ENCODE assay signal across 8 mouse cellular contexts in genomic region chr13:55523278-55523677, GRCm38 (mm10). TPM values are rescaled to one million over a fixed set of nuclear protein-coding genes. Genes with fewer than 3 reads are reported as not detected.
DNase-seq lines count a peak whose midpoint lies in the region; TF ChIP-seq lines count a peak whose summit lies in the region.

No protein-coding gene starts in this region.

- TF ChIP-seq CTCF in left cerebral cortex, adult 2 months (IDR thresholded peaks at IDR 0.05), result no peak

- no peak overlapping the region for H3K27ac ChIP-seq in left cerebral cortex, adult 2 months

- intact Hi-C loops in left cerebral cortex, adult 2 months (cut with DNase I), result no loop called here
- intact Hi-C loops in left cerebral cortex, postnatal 36 days (cut with DNase I), result no loop called here

- no peak overlapping the region for H3K4me3 ChIP-seq in left cerebral cortex, adult 2 months

- peak; percentile 53 for DNase-seq in ovary, postnatal 36 days (ENCODE audit: low spot score)
- DNase-seq in ovary, postnatal 10 days (ENCODE audit: low spot score), result no peak
- peak; percentile 38 to 65 for DNase-seq in heart, adult 9 months (ENCODE audit: low spot score in 2 of 2)
- DNase-seq in kidney, adult 9 months, result peak; percentile 73
- DNase-seq in lung, postnatal 4 days, result peak; percentile 37 to 61
- no peak for DNase-seq in thymus, postnatal 10 days (ENCODE audit: low spot score in 2 of 2)
- no peak for DNase-seq in left cerebral cortex, adult 2 months (ENCODE audit: extremely low spot score in 1 of 2, low spot score in 2 of 2)
- no peak for DNase-seq in left cerebral cortex, postnatal 36 days (ENCODE audit: low spot score in 2 of 2)

RNA-seq across cellular contexts. Expression of gene Dok3, which starts 5.8 kb away (rescaled TPM):
- 10 to 100 TPM; 10.1 to 18.2 TPM for total RNA-seq in left cerebral cortex, adult 2 months (2021)
- total RNA-seq in left cerebral cortex, postnatal 36 days (2021), result 10 to 100 TPM in 1 of 2 experiments, 1 to 10 TPM in 1; 5.5 to 14.0 TPM

RNA-seq across cellular contexts. Expression of gene Pdlim7, which starts 9.8 kb away (rescaled TPM):
- 100 to 1,000 TPM in 1 of 2 experiments, 10 to 100 TPM in 1; 94.9 to 114 TPM for total RNA-seq in left cerebral cortex, adult 2 months (2021)
- total RNA-seq in left cerebral cortex, postnatal 36 days (2021), result 100 to 1,000 TPM in 1 of 2 experiments, 10 to 100 TPM in 1; 82.1 to 101 TPM

RNA-seq across cellular contexts. Expression of gene Ddx41, which starts 13.2 kb away (rescaled TPM):
- 10 to 100 TPM; 63.7 to 65.7 TPM for total RNA-seq in left cerebral cortex, adult 2 months (2021)
- total RNA-seq in left cerebral cortex, postnatal 36 days (2021), result 10 to 100 TPM; 53.1 to 63.9 TPM

RNA-seq across cellular contexts. Expression of gene Dbn1, which starts 35.4 kb away (rescaled TPM):
- 100 to 1,000 TPM; 303 to 325 TPM for total RNA-seq in left cerebral cortex, adult 2 months (2021)
- 100 to 1,000 TPM; 247 to 314 TPM for total RNA-seq in left cerebral cortex, postnatal 36 days (2021)

RNA-seq across cellular contexts. Expression of gene Fam193b, which starts 47.6 kb away (rescaled TPM):
- total RNA-seq in left cerebral cortex, adult 2 months (2021), result 10 to 100 TPM; 90.5 to 98.1 TPM
- 10 to 100 TPM; 61.1 to 99.5 TPM for total RNA-seq in left cerebral cortex, postnatal 36 days (2021)

Comparison
In these comparisons a context has a peak if more than half of its experiments do, and no peak if none do; other contexts are left out.
1. DNase-seq: peak in ovary, postnatal 36 days (single experiment), heart, adult 9 months (2 of 2), kidney, adult 9 months (single experiment) and lung, postnatal 4 days (2 of 2); none in ovary, postnatal 10 days (single experiment), thymus, postnatal 10 days (0 of 2), left cerebral cortex, adult 2 months (0 of 2) and left cerebral cortex, postnatal 36 days (0 of 2).